Mouse (Mus musculus) naive thymus-derived CD4-positive, alpha-beta T cell, adult 2 months (primary cell): ENCODE measurements around the gene Ppp2r5a.

Experiments used
- DNase-seq: peaks from one replicate; pipeline ENCODE4 v3.0.0-alpha.2; 2011; ENCODE audit warnings: low read depth

The Ppp2r5a gene

GRCm38 (mm10) chr1:191326233-191326882, 76.7 kb downstream of the Ppp2r5a start:
- DNase-seq: peak; percentile 73

DNA sequence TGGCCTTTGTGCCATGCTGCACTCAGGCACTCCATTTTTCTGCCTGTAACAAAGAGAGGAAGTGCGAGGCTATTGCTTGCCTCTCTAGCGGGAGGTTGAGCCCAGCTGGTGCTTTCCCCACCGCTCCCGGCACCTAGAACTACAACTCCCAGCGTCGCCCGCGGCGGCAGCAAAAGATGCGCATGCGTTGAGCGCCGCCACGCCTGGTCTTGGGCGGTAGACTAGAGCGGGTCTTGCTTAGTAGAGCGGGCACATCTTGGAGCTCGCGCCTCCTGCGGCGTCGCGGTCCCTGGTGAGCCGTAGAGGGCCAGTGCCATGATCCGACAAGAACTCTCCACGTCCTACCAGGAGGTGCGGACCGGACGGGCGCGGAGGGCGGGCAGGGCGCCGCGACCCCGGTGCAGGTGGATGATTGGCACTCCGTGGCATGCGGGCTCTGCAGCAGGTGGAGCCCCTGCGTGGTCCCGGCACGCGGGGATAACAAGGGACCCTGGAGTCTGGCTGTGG, 77.3 kb downstream of the Ppp2r5a start, which contains the start of gene Tmem206:
Gene Tmem206, plus strand, starts transcription at position 187 of the 507 bp plus-strand sequence.
- peak; percentile 99 for DNase-seq

- DNase-seq: no peak
Measured at GRCm38 (mm10) chr1:191324733-191325590, 78.1 kb downstream of the Ppp2r5a start.

- DNase-seq: no peak
Measured at GRCm38 (mm10) chr1:191323381-191323780, 79.7 kb downstream of the Ppp2r5a start.

- DNase-seq: no peak
Measured at GRCm38 (mm10) chr1:191318686-191319085, 84.4 kb downstream of the Ppp2r5a start.

GRCm38 (mm10) chr1:191317591-191318196, 85.4 kb downstream of the Ppp2r5a start, which contains the start of gene Nenf:
Nenf (minus strand) TSS chr1:191318194.
- peak; percentile 85 for DNase-seq

- no peak for DNase-seq
Measured at GRCm38 (mm10) chr1:191316818-191317217, 86.3 kb downstream of the Ppp2r5a start.

GRCm38 (mm10) chr1:191313926-191314325, 89.1 kb downstream of the Ppp2r5a start:
- DNase-seq: no peak

DNA sequence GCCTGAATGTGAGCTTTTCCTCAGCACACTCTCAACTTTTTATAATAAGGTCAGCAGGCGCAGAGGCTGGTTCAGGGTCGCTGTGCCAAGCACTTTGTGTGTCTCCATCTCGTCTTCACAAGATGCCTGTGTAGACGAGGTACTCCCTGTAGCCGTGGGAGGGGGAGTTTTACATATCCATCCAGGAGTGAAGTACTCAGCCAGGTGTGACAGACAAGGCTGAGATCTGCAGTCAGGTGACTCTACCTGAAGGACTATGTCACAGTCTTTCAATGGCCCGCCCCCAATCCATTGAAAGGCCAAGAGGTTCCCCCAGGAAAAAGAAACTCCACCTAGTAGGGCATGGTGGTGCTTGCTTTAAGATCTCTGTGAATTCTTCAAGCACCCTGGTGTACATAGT, 89.9 kb downstream of the Ppp2r5a start:
- no peak for DNase-seq

- peak; percentile 93 for DNase-seq
Measured at GRCm38 (mm10) chr1:191312513-191312941, 90.5 kb downstream of the Ppp2r5a start.

DNA sequence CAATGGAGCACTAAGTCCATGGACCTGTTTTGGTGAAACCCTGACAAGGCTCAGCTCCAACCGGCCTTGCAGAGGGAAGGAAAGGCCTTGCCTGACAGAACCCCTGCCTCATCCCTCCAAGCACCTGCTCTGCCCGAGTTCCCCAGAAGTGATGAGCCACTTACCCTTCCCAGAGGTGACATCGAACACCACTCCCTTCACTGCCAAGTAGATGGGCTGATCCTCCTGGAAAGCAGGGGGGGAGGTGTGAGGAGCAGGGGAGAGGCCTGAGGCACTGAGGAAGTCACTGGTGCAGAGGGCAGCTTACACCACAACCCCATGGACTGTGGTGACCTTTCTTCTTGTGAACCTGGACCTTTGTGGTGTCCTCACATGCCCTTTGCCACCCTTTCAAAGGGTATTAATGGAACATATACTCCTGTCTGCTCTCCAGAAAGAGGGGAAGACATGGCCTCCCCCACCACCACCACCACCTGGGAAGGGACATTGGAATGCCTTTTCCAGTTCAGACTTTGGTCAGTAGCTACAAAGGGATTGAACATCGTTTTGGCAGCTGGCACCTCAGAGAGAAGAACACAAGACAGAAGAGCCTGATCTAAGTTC, 91.7 kb downstream of the Ppp2r5a start:
- no peak for DNase-seq

- no peak for DNase-seq
Measured at GRCm38 (mm10) chr1:191307766-191308455, 95.2 kb downstream of the Ppp2r5a start.

GRCm38 (mm10) chr1:191306316-191306715, 96.8 kb downstream of the Ppp2r5a start:
- DNase-seq: no peak

GRCm38 (mm10) chr1:191305610-191306009, 97.5 kb downstream of the Ppp2r5a start:
- DNase-seq: peak; percentile 57

DNA sequence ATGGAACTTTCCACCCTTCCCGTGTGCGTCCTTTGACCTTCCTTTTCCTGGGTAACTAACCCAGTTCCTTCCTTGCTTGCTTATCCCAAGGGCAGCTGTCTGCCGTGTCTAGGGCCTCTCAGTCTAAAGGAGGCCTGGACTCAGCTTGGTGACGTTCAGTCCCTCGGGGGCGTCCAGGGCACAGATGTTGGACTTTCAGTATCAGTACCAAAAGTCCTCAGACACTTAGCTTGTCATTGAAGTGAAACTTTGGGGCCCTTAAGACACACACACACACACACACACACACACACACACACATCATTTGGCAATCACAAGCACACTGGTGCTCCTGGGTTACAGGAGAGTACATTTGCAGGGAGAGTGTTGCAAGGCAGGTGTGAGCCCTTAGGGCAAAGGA, 98.9 kb downstream of the Ppp2r5a start:
- no peak for DNase-seq

- DNase-seq: no peak
Measured at GRCm38 (mm10) chr1:191303736-191304135, 99.3 kb downstream of the Ppp2r5a start.
